Mouse (Mus musculus): ENCODE results near the gene Slc44a3.

- TF ChIP-seq CTCF (IDR thresholded peaks at IDR 0.05; ENCODE audit: control insufficient read depth, insufficient read depth, insufficient read length): no peak
- no peak for TF ChIP-seq CEBPB (IDR thresholded peaks at IDR 0.05; ENCODE audit: low read depth)
- no peak for TF ChIP-seq USF1 (IDR thresholded peaks at IDR 0.05; ENCODE audit: low read depth)
- no peak for TF ChIP-seq MYOD1 (IDR thresholded peaks at IDR 0.05; ENCODE audit: control insufficient read depth, insufficient read length, low read depth)
- no peak for TF ChIP-seq MYOG (IDR thresholded peaks at IDR 0.05; ENCODE audit: control insufficient read depth, extremely low read depth, insufficient read length)
- TF ChIP-seq FOSL1 (IDR thresholded peaks at IDR 0.05; ENCODE audit: insufficient read depth, low read length, poor library complexity, severe bottlenecking): no peak
- TF ChIP-seq MAX (IDR thresholded peaks at IDR 0.05): no peak
Measured at GRCm38 (mm10) chr3:121577641-121578040, 45.4 kb upstream of the Slc44a3 start.
